17 mouse cellular contexts compared by ENCODE assay signal in genomic region chr5:136353114-136353513, GRCm38 (mm10).
A peak's percentile ranks its signal among the peaks of the same experiment; 100 is the strongest.
DNase-seq lines count a peak whose midpoint lies in the region; ATAC-seq and TF ChIP-seq lines count a peak whose summit lies in the region.
"Had no signal": no experiment of that assay in that cellular context is flagged by ENCODE, and none has a peak within 500 bp of the region (broad histone marks: within the 10 kb centered on the region; RNA-seq: fewer than 3 reads in every experiment).

No protein-coding gene starts in this region.

- H3K9ac ChIP-seq in neural tube, embryonic 12.5 days: no peak overlapping the region
- H3K9ac ChIP-seq: liver, embryonic 15.5 days had no signal

- no peaks in the 10 kb centered on the region for H3K36me3 ChIP-seq in neural tube, embryonic 12.5 days

- WGBS in neural tube, embryonic 12.5 days: 19% methylated on average over 8 of the region's 8 CpGs

- peaks cover 33% of the 10 kb centered on the region for H3K4me1 ChIP-seq in neural tube, embryonic 12.5 days
- H3K4me1 ChIP-seq: liver, embryonic 15.5 days had no signal

- TF ChIP-seq CTCF in left cerebral cortex, adult 2 months (IDR thresholded peaks at IDR 0.05): no peak

- intact Hi-C loops in left cerebral cortex, adult 2 months (cut with DNase I): no loop called here
- intact Hi-C loops in left cerebral cortex, postnatal 10 days (cut with DNase I): loop anchor here (10.0 kb wide), 1 partner anchor 212 kb away; the partner anchor contains the start of gene Cux1

- DNase-seq in cerebellum, adult 11 months: peak; percentile 43
- no peak for DNase-seq in left cerebral cortex, adult 2 months (ENCODE audit: extremely low spot score in 1 of 2, low spot score in 2 of 2)
- DNase-seq in left cerebral cortex, postnatal 10 days (ENCODE audit: extremely low spot score in 1 of 2, low spot score in 2 of 2): no peak
- peak; percentile 58 to 59 for DNase-seq in cerebellum, postnatal 10 days
- DNase-seq in layer of hippocampus, postnatal 10 days (ENCODE audit: low spot score in 2 of 2): no peak
- DNase-seq in ovary, adult 18-20 months (ENCODE audit: low spot score): no peak
- DNase-seq: adrenal gland, postnatal 25 days; heart, adult 2 months; heart, postnatal 36 days; kidney, adult 2 months; left cerebral cortex, postnatal 4 days; right cerebral cortex, postnatal 25 days; thymus, adult 2 months had no signal

- H3K27ac ChIP-seq in left cerebral cortex, adult 2 months: peak overlapping the region; percentile 60
- no peak overlapping the region for H3K27ac ChIP-seq in neural tube, embryonic 12.5 days
- H3K27ac ChIP-seq: heart, adult 2 months; liver, embryonic 15.5 days had no signal

- peak overlapping the region; percentile 37 for H3K4me2 ChIP-seq in neural tube, embryonic 12.5 days (replicated peaks)
- H3K4me2 ChIP-seq: liver, embryonic 15.5 days had no signal

- no peak; the same call in 1 of the 2 replicates for ATAC-seq in cerebellum, adult (ENCODE audit: insufficient number of reproducible peaks, low FRiP score, low TSS enrichment)
- ATAC-seq in neural tube, embryonic 12.5 days (ENCODE audit: low FRiP score, low read depth): no peak

- H3K4me3 ChIP-seq in left cerebral cortex, adult 2 months: no peak overlapping the region
- no peak overlapping the region for H3K4me3 ChIP-seq in neural tube, embryonic 12.5 days
- H3K4me3 ChIP-seq: erythroblast, embryonic 14.5 days; heart, adult 2 months; liver, embryonic 15.5 days had no signal

- no peaks in the 10 kb centered on the region for H3K27me3 ChIP-seq in neural tube, embryonic 12.5 days (replicated peaks)
- H3K27me3 ChIP-seq: liver, embryonic 15.5 days had no signal

- no peaks in the 10 kb centered on the region for H3K9me3 ChIP-seq in neural tube, embryonic 12.5 days
- H3K9me3 ChIP-seq: liver, embryonic 15.5 days had no signal

Comparison
In these comparisons a context has a peak if more than half of its experiments do, and no peak if none do; other contexts are left out.
1. DNase-seq: peak in cerebellum, adult 11 months (single experiment) and cerebellum, postnatal 10 days (2 of 2); none in left cerebral cortex, adult 2 months (0 of 2), left cerebral cortex, postnatal 10 days (0 of 2), layer of hippocampus, postnatal 10 days (0 of 2) and ovary, adult 18-20 months (single experiment).